Comparison of ENCODE assay signal across 8 mouse cellular contexts in the genomic region with DNA sequence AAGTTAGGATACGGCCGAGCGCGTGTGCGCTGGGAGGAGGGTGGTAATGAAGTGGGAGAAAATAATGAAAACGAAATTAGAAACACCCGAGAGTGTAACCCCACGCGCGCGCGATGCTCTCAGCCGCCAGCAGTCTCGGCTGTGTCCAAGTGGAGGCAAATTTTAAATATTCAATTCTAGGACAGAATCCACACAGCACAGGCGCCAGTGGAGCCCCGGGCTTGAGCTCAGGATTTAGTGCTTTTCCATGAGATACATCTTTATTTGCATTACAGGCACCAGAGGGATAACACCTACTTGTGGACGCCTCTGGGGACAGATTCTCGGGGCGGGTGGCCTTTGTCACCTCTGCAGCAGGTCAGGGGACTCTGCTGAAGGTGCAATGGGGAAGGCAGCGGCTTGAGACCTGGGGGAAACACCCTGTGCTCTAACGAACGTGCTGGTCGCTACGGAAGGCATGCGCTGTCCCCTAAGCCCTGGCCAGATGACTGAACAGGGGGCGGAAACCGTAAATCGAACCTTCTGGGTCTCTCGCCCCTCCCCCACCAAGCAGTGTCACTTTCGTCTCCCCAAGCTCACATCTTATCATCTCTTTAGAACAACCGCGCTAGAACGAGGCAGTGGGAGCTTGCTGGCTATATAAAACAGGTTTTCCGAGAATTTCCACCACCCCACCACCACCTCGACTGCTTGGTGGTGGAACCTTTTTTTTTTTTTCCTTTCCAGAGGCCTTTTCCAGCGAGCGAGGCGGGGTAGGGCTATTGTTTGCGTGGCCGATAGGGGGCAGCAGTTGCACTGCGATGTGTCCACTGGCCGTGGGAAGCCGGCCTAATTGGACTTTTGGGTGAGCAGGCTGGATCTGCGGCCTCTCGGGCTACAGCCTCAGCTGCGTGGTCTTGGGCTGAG.
DNase-seq lines count a peak whose midpoint lies in the region; TF ChIP-seq lines count a peak whose summit lies in the region.

No protein-coding gene starts in this region.

- H3K36me3 ChIP-seq in macrophage (ENCODE audit: inconsistent target): no peaks in the 10 kb centered on the region

- WGBS in macrophage (ENCODE audit: missing documents): 2% methylated on average over 46 of the region's 46 CpGs

- peak; percentile 96 for TF ChIP-seq CTCF in left cerebral cortex, adult 2 months (IDR thresholded peaks at IDR 0.05)

- DNase-seq in T-cell, adult 2 months (ENCODE audit: low spot score): peak; percentile 61
- DNase-seq in cerebellum, postnatal 36 days: peak; percentile 89
- DNase-seq in gastrocnemius, adult 8-10 months (ENCODE audit: low spot score in 2 of 2): peak; percentile 57 to 71
- peak; percentile 70 for DNase-seq in hindlimb bud, embryonic 11.5 days (ENCODE audit: extremely low spot score, low read depth, low spot score)
- peak; percentile 86 to 88 for DNase-seq in left cerebral cortex, adult 2 months (ENCODE audit: extremely low spot score in 1 of 2, low spot score in 2 of 2)
- peak; percentile 78 for DNase-seq in retina, postnatal 7 days (ENCODE audit: low read depth, low spot score)
- DNase-seq in urinary bladder, adult 18-20 months (ENCODE audit: low spot score in 2 of 2): peak; percentile 78 to 79

- H3K4me3 ChIP-seq in left cerebral cortex, adult 2 months: peak overlapping the region; percentile 78
- peak overlapping the region; percentile 66 for H3K4me3 ChIP-seq in macrophage (ENCODE audit: inconsistent target)

- H3K79me2 ChIP-seq in macrophage (ENCODE audit: inconsistent target): no peaks in the 10 kb centered on the region

- intact Hi-C loops in left cerebral cortex, adult 2 months (cut with DNase I): loop anchor here (1.0 to 5.0 kb wide), 7 partner anchors 83 to 275 kb away; a partner anchor contains a TSS

- peak overlapping the region; percentile 91 for H3K27ac ChIP-seq in left cerebral cortex, adult 2 months
- H3K27ac ChIP-seq in macrophage: peak overlapping the region; percentile 55

Comparison
In these comparisons a context has a peak if more than half of its experiments do, and no peak if none do; other contexts are left out.
1. Peak in every context shown above with its lines: DNase-seq, H3K4me3 ChIP-seq and H3K27ac ChIP-seq.